Mouse (Mus musculus): ENCODE data around the gene Asb15. TPM values are rescaled to one million over a fixed set of nuclear protein-coding genes. Genes with fewer than 3 reads are reported as not detected.

The Asb15 gene
- total RNA-seq (2017) = not detected in 3 replicates

DNA sequence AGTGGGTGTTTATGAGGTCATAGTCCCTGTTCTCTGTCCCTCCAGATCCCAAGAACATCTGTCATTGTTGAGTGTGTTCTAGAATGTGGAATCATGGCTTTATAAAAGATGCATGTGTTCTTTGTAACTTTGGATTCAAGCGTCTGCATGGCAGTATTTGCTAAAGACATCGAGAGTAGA, at the start of gene Asb15:
Asb15 (plus strand) TSS at position 81 of the 180 bp plus-strand sequence.
- no peak for ATAC-seq (replicated peaks; ENCODE audit: insufficient number of reproducible peaks, low FRiP score, low TSS enrichment, poor library complexity, severe bottlenecking)

DNA sequence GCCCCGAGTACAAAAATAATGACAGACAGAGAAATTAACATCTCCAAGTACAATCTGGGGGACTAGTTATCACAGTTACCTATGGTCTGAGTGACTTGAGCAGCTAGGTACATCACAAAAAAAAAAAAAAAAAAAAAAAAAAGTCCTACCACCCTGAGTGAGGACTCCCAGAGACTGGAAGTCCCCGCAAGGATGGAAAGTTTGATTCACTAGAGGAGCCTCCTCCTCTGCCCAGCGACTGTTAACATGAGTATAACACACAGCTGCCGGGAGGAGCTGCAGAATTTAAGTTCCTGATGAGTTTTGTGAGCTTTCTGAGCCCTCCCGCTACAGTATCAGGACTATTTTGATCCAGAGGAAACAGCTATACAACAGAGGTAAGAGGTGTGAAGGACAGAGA, 41.4 kb upstream of the Asb15 start:
- ATAC-seq (replicated peaks; ENCODE audit: insufficient number of reproducible peaks, low FRiP score, low TSS enrichment, poor library complexity, severe bottlenecking) = no peak

DNA sequence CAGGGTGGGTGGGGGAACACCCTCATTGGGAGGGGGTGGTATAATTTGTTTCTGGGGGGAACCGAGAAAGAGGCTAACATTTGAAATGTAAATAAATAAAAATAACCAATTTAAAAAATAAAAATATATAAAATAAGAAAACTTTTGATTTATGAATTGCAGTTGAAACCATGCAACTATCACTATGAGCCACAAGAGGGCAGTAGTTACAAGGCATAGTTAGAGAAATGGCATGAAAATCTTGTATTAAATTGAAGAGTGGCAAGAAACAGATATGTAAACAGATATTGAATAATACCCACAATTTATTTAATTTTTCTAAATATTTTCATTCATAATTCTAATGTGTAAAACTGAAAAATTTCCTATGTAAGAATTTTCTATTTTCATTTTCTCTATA, 37.6 kb upstream of the Asb15 start:
- no peak for ATAC-seq (replicated peaks; ENCODE audit: insufficient number of reproducible peaks, low FRiP score, low TSS enrichment, poor library complexity, severe bottlenecking)

GRCm38 (mm10) chr6:24504141-24504540, 23.8 kb upstream of the Asb15 start:
- ATAC-seq (replicated peaks; ENCODE audit: insufficient number of reproducible peaks, low FRiP score, low TSS enrichment, poor library complexity, severe bottlenecking) = no peak

GRCm38 (mm10) chr6:24514552-24515284, 13.2 kb upstream of the Asb15 start, which contains the start of gene Iqub:
Gene Iqub (minus strand): TSS chr6:24515067.
- 0 out of 2 replicates have a peak, but pooled peaks have one; percentile 22 for ATAC-seq (replicated peaks; ENCODE audit: insufficient number of reproducible peaks, low FRiP score, low TSS enrichment, poor library complexity, severe bottlenecking)

GRCm38 (mm10) chr6:24516197-24516596, 11.7 kb upstream of the Asb15 start:
- ATAC-seq (replicated peaks; ENCODE audit: insufficient number of reproducible peaks, low FRiP score, low TSS enrichment, poor library complexity, severe bottlenecking) = no peak

- no peak for ATAC-seq (replicated peaks; ENCODE audit: insufficient number of reproducible peaks, low FRiP score, low TSS enrichment, poor library complexity, severe bottlenecking)
Observed at GRCm38 (mm10) chr6:24525705-24526104, 2.2 kb upstream of the Asb15 start.

DNA sequence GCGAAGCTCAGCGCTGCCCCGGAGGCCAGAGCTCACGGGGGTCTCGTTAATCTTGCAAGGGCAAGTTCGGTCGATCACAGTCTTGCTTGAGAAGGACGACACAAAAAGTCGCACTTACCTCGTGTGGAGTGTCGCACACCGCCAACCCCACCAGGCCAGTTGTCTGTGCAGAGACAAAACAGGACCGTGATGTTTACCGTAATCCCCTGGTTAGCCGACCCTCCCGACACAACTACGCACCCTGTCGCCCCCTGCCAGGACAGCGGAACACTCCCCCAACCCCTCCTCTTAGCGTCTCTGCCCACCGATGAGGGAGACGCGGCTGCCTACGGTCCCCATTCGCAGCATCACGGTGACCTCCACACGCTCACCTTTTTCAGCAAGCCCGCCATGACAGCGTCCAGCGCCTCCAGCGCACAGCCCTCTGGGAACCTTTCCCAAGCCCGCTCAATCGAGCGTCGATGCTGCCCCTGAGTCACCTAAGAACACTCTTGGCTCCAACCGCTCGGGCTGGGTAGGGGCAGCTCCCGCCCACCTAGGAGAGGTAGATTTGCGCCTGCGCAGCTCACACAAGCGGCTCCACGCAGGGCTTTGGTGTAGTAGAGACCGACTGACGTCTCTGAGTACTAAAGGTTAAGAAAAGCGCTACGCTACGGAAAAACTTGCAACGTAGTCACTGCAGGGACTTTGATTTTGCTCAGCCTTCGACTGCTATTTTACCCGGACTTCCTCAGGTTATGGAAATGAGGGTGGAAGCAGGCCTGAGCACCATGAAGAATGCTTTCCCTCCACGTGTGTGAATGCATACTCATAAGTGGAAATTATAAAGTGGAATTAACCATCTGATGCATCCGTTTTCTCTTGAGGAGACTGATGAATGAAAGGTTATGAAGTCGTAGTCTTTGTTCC, 535 bp upstream of the Asb15 start, which contains the start of gene Ndufa5:
Ndufa5 (minus strand) TSS at position 859 of the 909 bp plus-strand sequence.
- peak; percentile 98 for ATAC-seq (replicated peaks; ENCODE audit: insufficient number of reproducible peaks, low FRiP score, low TSS enrichment, poor library complexity, severe bottlenecking)

- ATAC-seq (replicated peaks; ENCODE audit: insufficient number of reproducible peaks, low FRiP score, low TSS enrichment, poor library complexity, severe bottlenecking) = peak; percentile 50; the same call in 1 of the 2 replicates
Observed at GRCm38 (mm10) chr6:24530166-24530565, 2.2 kb downstream of the Asb15 start.

GRCm38 (mm10) chr6:24530711-24531420, 2.9 kb downstream of the Asb15 start:
- ATAC-seq (replicated peaks; ENCODE audit: insufficient number of reproducible peaks, low FRiP score, low TSS enrichment, poor library complexity, severe bottlenecking) = no peak

- ATAC-seq (replicated peaks; ENCODE audit: insufficient number of reproducible peaks, low FRiP score, low TSS enrichment, poor library complexity, severe bottlenecking) = no peak
Observed at GRCm38 (mm10) chr6:24532804-24533203, 4.9 kb downstream of the Asb15 start.

GRCm38 (mm10) chr6:24538435-24538834, 10.5 kb downstream of the Asb15 start:
- no peak for ATAC-seq (replicated peaks; ENCODE audit: insufficient number of reproducible peaks, low FRiP score, low TSS enrichment, poor library complexity, severe bottlenecking)

DNA sequence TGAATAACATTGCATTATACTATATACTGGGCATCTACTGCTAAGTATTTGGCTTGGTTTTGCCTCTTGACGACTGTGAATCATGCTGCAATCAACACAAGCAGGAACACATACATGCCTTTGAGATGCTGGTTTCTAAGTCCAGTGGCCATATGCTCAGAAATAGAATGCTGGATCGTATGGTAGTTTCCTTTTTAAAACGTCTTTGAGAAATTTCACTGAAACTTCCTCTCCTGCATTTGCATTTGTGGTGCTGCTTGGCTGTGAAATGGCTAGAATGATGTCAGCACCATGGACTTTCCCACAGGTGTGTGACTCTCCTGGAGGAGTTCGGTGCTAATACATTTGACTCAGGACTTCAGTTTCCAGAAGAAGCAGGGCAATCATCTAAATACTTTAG, 12.2 kb downstream of the Asb15 start:
- ATAC-seq (replicated peaks; ENCODE audit: insufficient number of reproducible peaks, low FRiP score, low TSS enrichment, poor library complexity, severe bottlenecking) = no peak

DNA sequence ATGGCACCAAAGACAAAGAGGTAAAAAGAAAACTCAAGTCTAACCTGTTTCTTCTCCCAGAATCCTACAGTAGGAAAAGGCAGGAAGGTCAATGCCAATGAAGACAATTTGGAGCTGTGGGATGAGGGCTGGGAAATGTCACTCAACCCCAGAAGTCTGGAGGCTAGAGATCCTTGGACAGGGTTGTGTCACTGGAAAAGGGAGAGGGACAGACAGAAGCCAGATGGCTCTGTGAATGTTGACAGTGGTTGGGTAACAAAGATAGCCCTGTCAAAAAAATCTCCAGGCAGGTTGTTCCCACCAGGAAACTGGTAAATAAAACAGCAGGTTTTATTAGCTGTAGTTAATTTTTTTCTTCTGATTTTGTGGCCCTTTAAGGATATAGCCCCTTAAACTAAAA, 14.4 kb downstream of the Asb15 start:
- no peak for ATAC-seq (replicated peaks; ENCODE audit: insufficient number of reproducible peaks, low FRiP score, low TSS enrichment, poor library complexity, severe bottlenecking)

DNA sequence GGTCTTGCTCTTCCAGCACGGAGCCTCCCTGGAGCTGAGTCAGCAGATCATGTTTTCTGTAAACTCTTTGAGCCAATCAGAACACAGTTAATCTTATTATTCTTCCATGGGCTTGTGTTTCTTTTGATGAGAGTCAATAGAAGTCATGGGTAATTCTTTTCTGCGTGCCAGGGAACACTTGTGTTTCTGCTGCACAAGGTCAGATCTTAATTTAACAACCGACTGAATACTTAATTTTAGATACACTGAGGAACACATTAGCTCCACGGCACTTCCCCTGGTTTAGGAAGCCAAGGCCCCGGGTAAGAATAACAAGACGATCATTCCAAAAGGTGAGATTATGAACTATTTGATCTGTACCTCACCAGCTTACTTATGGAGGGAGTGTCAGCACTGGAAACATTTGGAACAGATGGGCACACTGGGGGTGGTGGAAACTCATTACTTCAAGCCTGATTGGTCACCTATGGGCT, 15.2 kb downstream of the Asb15 start:
- ATAC-seq (replicated peaks; ENCODE audit: insufficient number of reproducible peaks, low FRiP score, low TSS enrichment, poor library complexity, severe bottlenecking) = no peak

- no peak for ATAC-seq (replicated peaks; ENCODE audit: insufficient number of reproducible peaks, low FRiP score, low TSS enrichment, poor library complexity, severe bottlenecking)
Observed at GRCm38 (mm10) chr6:24546716-24547420, 18.9 kb downstream of the Asb15 start.

DNA sequence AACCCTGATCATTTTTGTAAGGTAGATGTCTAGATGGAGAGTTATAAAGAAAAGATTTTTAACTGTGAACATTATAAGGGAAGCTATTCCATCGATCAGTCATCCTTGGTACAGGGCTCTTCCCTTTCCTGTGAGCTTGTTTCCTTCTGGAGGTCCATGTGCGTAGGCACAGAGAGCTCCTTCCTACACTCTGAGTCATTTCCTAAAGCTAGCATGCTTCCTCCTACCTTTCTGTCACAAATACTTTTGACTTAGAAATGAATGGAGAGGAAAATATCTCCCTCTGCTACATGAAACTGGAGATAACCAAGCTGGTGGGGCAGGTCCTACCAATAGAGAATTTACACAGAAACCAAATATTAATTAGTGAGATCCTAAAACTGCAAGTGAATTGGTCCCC, 21.9 kb downstream of the Asb15 start:
- ATAC-seq (replicated peaks; ENCODE audit: insufficient number of reproducible peaks, low FRiP score, low TSS enrichment, poor library complexity, severe bottlenecking) = no peak

- no peak for ATAC-seq (replicated peaks; ENCODE audit: insufficient number of reproducible peaks, low FRiP score, low TSS enrichment, poor library complexity, severe bottlenecking)
Observed at GRCm38 (mm10) chr6:24552046-24552445, 24.1 kb downstream of the Asb15 start.
